Mouse (Mus musculus) v-Abl transformed pro-B cells (cell line): Measurements from ENCODE around the gene Vwa7.

ENCODE experiments used
- in situ Hi-C, 2 experiments: fragments of 400-800 bp; cut with MboI; formaldehyde crosslinking; loops; one replicate each; pipeline ENCODE4 v1.15.1; 2025; ENCODE audit not compliant: unreplicated experiment in 2 of 2

Gene Vwa7

DNA sequence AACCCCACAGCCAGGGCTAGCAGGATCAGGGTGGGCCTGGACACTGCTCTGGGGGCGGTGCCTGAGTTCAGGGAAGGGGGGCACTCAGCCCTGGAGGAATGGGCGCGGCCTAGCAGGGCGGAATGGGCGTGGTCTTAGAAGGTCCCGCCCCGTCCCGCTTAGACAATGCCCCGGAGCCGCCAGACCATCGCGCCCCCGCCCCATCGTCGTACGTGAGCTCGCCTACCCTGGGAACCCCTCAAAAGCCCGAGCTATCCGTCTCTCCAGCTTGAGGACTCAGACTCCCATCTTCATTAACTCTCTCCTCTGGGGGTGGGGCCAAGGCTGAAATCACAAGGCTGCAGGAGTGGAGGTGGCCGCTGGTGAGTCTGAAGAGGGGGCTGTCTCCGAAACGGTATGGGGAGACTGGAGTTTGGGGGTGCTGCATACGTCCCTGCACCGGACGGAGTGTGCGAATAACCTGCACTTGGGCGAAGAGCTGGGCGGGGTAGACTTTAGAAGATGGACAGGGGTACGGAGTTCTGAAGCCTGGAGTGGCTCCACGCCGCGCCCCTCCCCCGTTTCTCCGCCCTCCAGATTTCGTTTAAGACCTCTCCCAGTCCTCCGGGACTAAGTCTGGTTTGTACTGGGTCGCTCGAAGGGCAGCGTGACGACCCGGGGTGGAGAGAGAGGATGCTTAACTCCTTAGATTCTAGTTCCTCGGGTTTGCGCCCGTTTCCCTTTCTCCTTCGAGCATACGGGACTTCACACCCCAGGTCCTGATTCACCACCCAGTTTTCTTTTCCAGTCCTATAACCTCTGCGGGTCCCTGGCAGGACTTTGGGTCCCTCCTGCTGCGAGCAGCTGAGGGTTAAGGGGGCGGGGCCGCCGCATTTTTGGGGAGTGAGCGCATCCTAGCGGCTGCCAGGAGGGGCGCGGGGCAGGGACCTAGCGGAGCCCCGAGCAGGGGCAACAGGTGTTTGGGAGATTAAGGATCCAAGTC, 42.8 kb downstream of the Vwa7 start, which contains the start of gene Ddah2:
TSS of gene Ddah2 (plus strand) at position 125 of the 982 bp plus-strand sequence.
- in situ Hi-C loops = loop anchor here in 1 of 2 experiments (5.0 kb wide), 1 partner anchor 37 kb away; no protein-coding TSS in a partner anchor

DNA sequence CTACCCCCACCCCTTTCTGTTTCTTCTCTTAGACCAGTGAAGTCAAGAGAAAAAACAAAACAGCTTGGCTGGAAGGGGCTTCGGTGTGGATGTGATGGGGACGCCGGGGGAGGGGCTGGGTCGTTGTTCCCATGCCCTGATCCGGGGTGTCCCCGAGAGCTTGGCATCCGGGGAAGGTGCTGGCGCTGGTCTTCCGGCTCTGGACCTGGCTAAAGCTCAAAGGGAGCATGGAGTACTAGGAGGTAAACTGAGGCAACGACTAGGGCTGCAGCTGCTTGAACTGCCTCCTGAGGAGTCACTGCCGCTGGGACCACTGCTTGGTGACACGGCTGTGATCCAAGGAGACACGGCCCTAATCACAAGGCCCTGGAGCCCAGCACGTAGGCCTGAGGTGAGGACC, 43.7 kb downstream of the Vwa7 start:
- in situ Hi-C loops = loop anchor here (5.0 kb wide), 2 partner anchors 38 to 47 kb away; partner anchors contain the start of gene Ly6g5c (in 1 of the 2)

DNA sequence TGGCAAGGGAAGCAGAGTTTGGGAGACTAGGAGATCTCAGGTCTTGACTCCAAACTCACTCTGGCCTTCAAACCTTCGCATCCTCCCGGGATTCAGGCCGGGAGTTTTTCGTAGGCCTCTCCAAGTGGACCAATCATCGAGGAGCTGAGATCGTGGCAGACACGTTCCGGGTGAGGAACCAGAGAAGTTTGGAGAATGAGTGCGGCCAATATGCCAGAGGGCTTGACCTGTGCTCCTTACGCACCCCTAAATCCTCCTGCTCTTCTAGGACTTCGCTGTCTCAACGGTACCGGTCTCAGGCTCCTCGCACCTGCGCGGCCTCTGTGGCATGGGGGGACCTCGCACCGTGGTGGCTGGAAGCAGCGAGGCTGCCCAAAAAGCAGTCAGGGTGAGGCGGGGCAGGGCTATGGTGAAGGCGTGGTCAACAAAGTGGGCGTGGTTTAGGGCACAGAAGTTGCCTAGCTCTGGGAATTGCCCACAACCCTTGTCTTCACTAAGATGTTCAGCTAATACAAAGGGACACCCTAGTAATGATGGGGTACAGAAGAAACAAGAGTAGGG, 44.4 kb downstream of the Vwa7 start:
- in situ Hi-C loops = loop anchor here (5.0 kb wide), 2 partner anchors 39 to 46 kb away; partner anchors contain the start of gene Ly6g5c (in 1 of the 2)

DNA sequence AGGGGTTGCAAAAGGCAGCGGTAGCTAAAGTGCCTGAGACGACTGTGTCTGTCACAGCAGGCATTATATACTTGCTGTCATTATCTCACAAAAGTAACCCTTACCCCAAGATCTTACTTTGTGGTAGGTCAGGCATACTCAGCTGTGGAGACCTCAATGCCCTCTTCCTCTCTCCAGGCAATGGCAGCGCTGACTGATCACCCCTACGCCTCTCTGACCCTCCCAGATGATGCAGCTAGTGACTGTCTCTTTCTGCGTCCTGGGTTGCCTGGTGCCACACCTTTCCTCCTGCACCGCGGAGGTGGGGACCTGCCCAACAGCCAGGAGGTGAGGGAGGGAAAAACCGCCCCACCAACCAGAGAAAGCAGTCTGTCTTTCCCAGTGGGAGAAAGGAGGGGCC, 44.9 kb downstream of the Vwa7 start:
- in situ Hi-C loops = loop anchor here (5.0 kb wide), 2 partner anchors 39 to 46 kb away; partner anchors contain the start of gene Ly6g5c (in 1 of the 2)

DNA sequence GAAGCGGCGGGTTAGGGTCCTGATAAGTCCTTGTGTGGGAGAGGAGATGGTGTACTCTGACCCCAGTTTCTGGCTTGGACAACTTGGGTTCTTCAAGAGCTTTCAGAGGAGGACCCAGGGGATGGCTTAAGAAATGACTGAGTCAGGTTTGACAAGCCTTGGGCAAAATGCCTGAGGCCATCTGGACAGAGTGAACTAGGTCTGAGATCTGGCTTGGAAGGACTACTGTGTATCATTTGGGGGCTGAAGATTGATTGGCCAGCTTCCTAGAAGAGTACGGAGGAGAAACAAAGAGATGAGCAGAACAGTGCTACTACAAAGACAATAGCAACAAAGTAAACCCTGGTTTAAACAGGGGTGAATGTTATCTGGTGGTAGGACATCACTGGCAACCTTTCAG, 47.1 kb downstream of the Vwa7 start:
- in situ Hi-C loops = loop anchor here (5.0 kb wide), 2 partner anchors 41 to 44 kb away; partner anchors contain the start of gene Ly6g5c (in 1 of the 2)

DNA sequence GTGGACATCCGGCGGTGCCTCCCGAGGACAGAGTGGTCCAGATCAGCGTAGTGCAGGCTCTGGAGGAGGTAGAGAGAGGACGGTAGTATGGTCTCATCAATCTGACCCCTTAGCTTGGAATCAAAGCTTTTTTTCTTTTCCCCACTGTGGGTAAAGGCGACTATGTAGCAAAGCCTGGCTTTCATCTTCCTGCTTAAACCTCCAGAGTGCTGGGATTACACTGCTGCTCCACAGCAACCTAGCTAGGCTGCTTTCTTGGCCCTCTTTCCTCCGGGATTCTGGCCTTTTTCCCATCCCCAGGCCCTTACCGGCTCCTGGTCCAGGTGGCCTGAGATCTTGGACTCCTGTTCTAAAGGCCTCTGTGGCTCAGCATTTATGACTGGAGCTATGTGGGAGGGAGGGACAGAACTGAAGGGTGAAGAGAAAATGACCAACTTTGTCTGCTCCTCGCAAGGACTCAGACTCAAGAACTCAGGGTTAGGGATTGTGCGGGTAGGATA, 48.0 kb downstream of the Vwa7 start:
- in situ Hi-C loops = loop anchor here (5.0 kb wide), 2 partner anchors 42 to 43 kb away; partner anchors contain the start of gene Ly6g5c (in 1 of the 2)

DNA sequence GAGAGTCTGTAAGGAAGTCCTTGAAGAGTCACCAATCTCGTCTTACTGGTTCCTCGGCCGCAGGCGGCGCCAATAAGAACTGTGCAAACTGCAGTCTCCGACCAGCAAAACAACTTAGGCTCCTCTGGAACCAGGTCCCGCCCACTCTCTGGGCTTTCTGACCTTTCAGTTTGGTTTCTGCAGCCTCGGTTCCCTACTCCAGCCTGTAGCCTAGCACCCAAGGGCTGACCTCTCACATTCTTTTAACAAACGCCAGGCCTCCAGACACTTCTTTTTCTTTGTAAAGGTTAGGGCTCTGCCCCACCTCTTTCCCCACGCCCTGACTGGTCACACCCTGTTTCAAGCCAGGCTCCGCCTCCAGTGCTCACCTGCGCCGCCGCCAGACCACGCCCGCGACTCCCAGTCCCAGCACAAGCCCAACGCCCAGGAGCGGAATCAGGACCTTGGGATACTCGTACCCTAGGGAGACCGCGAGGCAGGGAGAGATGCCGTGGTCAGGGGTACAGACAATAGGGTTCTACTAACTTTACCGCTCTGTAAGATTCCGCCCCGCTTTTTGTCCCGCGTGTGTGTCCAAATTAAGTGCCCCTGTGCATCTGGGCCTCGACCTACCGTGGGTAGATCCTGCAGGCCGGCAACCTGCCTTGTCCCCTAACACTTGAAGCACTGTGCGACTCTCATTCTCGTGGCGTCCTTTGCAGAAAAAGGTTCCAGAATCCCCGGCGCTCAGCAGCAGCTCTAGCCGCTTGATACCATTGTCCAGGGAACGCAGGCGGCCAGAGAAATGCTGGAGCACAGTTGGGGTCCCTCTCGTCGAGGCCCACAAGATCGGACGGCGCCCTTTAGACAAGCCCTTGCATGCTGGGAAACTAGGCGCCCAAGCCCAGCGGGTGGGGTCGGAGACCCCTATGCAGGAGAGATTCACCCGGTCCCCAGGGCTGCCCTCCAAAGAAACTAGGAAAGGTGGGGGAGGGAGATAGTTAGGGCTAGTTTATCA, 48.9 kb downstream of the Vwa7 start, which contains the start of gene Ly6g6c:
TSS of gene Ly6g6c (plus strand) at position 438 of the 997 bp plus-strand sequence.
- in situ Hi-C loops = loop anchor here (5.0 kb wide), 3 partner anchors 42 to 47 kb away; partner anchors contain the start of gene Ly6g5c (in 1 of the 2)

DNA sequence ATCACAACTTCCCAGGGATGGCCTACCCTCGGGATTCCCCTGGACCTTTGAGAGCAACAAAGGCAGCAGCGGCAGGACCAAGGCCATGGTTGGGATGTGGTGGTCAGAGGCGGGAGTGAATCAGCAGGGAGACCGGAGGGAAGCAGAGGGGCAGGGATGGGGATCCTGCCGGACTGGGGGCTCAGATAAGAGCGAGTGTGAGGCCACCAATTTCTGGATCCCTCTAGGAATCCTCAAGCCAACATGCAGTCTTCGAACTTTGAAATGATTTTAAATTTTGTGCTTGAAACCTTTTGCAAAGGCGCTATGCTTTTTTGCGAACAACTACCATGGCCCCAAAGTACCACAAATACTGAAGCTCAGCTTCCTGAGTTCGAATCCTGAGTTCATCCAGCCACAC, 49.7 kb downstream of the Vwa7 start, which contains the start of gene Mpig6b:
TSS of gene Mpig6b (minus strand) at position 101 of the 400 bp plus-strand sequence.
- in situ Hi-C loops = loop anchor here in 1 of 2 experiments (5.0 kb wide), 1 partner anchor 46 kb away; no protein-coding TSS in a partner anchor

DNA sequence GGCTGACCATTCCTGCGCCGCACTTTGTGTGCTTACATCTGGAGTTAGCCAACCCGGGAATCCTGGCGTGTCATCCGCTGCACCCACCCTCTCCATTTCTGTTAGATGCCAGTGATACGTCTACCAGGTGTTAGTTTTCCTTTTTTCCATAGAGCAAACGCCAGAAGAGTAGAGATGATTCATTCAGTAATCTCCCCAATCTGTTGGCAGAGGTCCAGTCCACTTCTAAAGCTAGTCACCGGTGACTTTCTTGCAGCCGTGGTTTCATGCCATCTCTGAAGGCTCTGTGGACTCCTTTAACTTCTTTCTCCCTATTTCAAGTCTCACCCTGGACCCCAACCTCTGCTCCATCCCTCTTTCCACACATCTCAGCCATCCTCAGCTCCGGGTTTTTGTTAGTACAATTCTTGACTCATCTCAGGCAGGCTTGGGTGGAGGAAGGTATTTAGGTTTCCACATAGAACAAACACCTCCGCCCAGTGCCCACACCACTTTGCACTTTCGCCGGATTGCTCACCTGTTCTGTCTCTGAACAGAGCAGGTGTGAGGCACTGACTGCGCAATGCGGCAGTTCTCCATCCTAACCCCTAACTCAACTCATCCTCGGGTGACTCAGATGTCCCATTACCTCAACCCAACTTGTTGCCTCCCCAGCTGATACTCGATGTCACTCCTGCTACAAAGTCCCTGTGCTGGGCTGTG, 52.0 kb downstream of the Vwa7 start:
- in situ Hi-C loops = loop anchor here in 1 of 2 experiments (5.0 kb wide), 1 partner anchor 44 kb away; no protein-coding TSS in a partner anchor

DNA sequence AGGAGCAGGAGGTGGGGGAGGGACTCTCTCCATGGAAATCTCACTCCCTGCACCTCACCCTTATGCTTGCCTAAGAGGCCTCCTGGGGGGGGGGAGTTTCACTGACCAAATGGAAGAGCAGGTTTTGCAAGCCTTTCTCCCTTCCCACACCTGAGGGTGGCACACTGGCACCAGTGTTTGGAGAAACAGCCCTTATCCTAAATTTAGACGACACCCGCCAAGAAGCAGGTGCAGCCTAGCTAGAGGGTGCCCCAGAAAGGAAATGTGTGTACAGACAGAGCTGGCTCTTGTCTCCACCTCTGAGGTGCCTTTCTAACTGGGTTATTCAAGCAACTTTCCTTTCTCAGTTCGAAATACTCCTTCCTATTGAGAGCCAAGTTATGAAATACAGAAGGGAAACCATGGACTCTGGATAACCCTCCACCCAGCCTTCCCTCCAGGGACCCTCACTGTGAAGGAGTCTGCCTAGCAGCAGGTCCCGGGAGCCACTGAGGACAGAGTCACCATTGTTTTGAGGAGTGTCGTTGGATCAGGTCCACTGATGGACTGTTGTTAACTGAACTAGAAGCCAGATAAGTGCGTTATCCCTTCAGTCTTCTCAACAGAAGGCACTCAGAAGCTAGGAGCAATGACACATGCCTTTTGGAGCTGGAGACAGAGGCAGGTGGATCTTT, 54.3 kb downstream of the Vwa7 start:
- in situ Hi-C loops = no loop called here

DNA sequence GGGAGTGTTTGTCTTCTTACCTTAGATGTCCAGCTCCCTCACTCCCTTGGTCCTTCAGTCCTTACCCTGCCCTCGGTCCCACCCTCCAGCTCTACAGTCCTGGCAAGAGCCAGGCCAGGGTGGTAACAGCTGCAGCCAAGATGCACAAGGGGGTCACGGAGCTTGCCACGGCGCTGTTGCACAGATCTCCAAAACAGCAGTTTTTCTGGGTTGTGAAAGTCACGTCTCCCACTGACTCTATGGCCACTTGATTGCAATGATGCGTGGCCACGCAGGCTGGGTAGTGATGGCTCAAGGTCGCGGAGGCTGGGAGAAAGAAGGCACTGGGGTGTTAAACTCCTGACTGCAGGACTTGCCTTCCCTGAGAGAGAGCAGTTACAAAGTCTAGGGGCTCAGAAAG, 55.1 kb downstream of the Vwa7 start:
- in situ Hi-C loops = no loop called here

DNA sequence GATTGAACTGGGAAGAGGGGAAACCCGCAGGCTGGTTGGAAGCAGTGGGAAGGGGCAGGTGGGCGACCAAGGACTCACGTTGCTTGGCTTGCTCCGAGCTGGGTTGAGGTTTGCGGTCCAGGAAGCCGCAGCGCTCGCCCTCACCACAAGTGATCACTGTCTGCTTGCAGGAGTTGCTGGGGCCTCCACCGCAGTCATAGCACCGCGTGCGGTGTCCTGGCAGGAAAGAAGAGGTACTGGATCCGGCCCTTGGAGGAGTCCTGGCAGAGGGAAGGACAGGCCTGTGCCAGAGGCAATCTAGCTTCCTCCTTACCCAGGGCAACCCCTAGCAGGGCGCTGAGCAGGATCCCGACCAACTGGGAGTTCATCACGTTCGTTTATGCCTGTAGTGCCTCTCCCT, 57.7 kb downstream of the Vwa7 start:
- in situ Hi-C loops = no loop called here
